Comparison of ENCODE assay signal across 8 mouse cellular contexts in genomic region chr3:153911882-153912440, GRCm38 (mm10). TPM values are rescaled to one million over a fixed set of nuclear protein-coding genes. Genes with fewer than 3 reads are reported as not detected.
A peak's percentile ranks its signal among the peaks of the same experiment; 100 is the strongest.
DNase-seq lines count a peak whose midpoint lies in the region; ATAC-seq and TF ChIP-seq lines count a peak whose summit lies in the region.

No protein-coding gene starts in this region.

- H3K4me2 ChIP-seq in hindbrain, embryonic 16.5 days (ENCODE audit: low read length) = peak overlapping the region; percentile 91
- peak overlapping the region; percentile 91 for H3K4me2 ChIP-seq in myocyte (ENCODE audit: low read depth)

- H3K79me2 ChIP-seq in myocyte (ENCODE audit: control insufficient read depth, insufficient read depth) = peaks cover 54% of the 10 kb centered on the region

- TF ChIP-seq POLR2A in bone marrow macrophage, adult 2 months (IDR thresholded peaks at IDR 0.05; ENCODE audit: borderline replicate concordance, low read depth, low read length) = no peak
- peak; percentile 12 for TF ChIP-seq POLR2A in myocyte (IDR thresholded peaks at IDR 0.05; ENCODE audit: insufficient read length, low read depth)

- H3K4me1 ChIP-seq in bone marrow macrophage, adult 2 months (ENCODE audit: control insufficient read depth, insufficient read depth, low read length) = peaks cover 29% of the 10 kb centered on the region
- H3K4me1 ChIP-seq in hindbrain, embryonic 16.5 days (ENCODE audit: control insufficient read depth, insufficient read depth, low read depth, low read length) = peaks cover 29% of the 10 kb centered on the region

- WGBS in hindbrain, embryonic 16.5 days = 4% methylated on average over 12 of the region's 12 CpGs

- H3K27me3 ChIP-seq in hindbrain, embryonic 16.5 days (replicated peaks; ENCODE audit: control insufficient read depth, insufficient read depth, low read length) = no peaks in the 10 kb centered on the region
- H3K27me3 ChIP-seq in myocyte (ENCODE audit: control insufficient read depth, insufficient read depth, insufficient read length) = no peaks in the 10 kb centered on the region

- peak overlapping the region; percentile 72 for H3K4me3 ChIP-seq in layer of hippocampus, adult 2 months
- peak overlapping the region; percentile 94 for H3K4me3 ChIP-seq in bone marrow macrophage, adult 2 months (ENCODE audit: insufficient read depth, low read length)
- peak overlapping the region; percentile 55 for H3K4me3 ChIP-seq in hindbrain, embryonic 16.5 days (ENCODE audit: low read length)
- peak overlapping the region; percentile 80 for H3K4me3 ChIP-seq in myocyte

- peaks cover 21% of the 10 kb centered on the region for H3K36me3 ChIP-seq in hindbrain, embryonic 16.5 days (ENCODE audit: control insufficient read depth, insufficient read depth, low read length)
- peaks cover 42% of the 10 kb centered on the region for H3K36me3 ChIP-seq in myocyte (ENCODE audit: control insufficient read depth, insufficient read depth)

- peak overlapping the region; percentile 99 for H3K27ac ChIP-seq in layer of hippocampus, adult 2 months
- H3K27ac ChIP-seq in bone marrow macrophage, adult 2 months (ENCODE audit: insufficient read depth, low read depth, low read length) = peak overlapping the region; percentile 83
- H3K27ac ChIP-seq in hindbrain, embryonic 16.5 days (ENCODE audit: low read depth, low read length) = peak overlapping the region; percentile 92; the same call in 1 of the 2 replicates

- H3K9me3 ChIP-seq in hindbrain, embryonic 16.5 days (ENCODE audit: control insufficient read depth, low read length) = no peaks in the 10 kb centered on the region

- no peak for DNase-seq in layer of hippocampus, adult 2 months (ENCODE audit: low spot score in 2 of 2)
- no peak for DNase-seq in layer of hippocampus, postnatal 25 days (ENCODE audit: extremely low spot score in 1 of 2, low spot score in 1 of 2)
- DNase-seq in natural killer cell, adult 2 months (ENCODE audit: low spot score in 2 of 2) = no peak

- no peak for TF ChIP-seq CTCF in layer of hippocampus, adult 2 months (conservative IDR thresholded peaks at IDR 0.05)
- TF ChIP-seq CTCF in bone marrow macrophage, adult 2 months (IDR thresholded peaks at IDR 0.05; ENCODE audit: low read depth, low read length) = no peak

- H3ac ChIP-seq in myocyte (ENCODE audit: control insufficient read depth, insufficient read length) = peak overlapping the region; percentile 93

- peak overlapping the region; percentile 74 for H3K9ac ChIP-seq in hindbrain, embryonic 16.5 days (ENCODE audit: low read depth, low read length)

- no peak for ATAC-seq in hindbrain, embryonic 16.5 days
- no peak for ATAC-seq in frontal cortex, adult (ENCODE audit: low TSS enrichment)
- ATAC-seq in megakaryocyte progenitor cell, adult 5-6 weeks (replicated peaks; ENCODE audit: poor library complexity) = no peak

TF ChIP-seq in myocyte, 11 proteins besides CTCF, POLR2A, EP300 and RAD21:
- TF ChIP-seq E2F4 (IDR thresholded peaks at IDR 0.05; ENCODE audit: insufficient read depth) = no peak
- no peak for TF ChIP-seq USF1 (IDR thresholded peaks at IDR 0.05; ENCODE audit: low read depth)
- no peak for TF ChIP-seq MYOG (IDR thresholded peaks at IDR 0.05; ENCODE audit: control insufficient read depth in 1 of 3, insufficient read depth in 1 of 3, insufficient read length in 2 of 3, low read depth in 2 of 3)
- no peak for TF ChIP-seq TCF3 (IDR thresholded peaks at IDR 0.05; ENCODE audit: insufficient read length, low read depth)
- TF ChIP-seq CEBPB (IDR thresholded peaks at IDR 0.05; ENCODE audit: insufficient read depth, poor library complexity, severe bottlenecking) = no peak
- TF ChIP-seq REST (IDR thresholded peaks at IDR 0.05; ENCODE audit: insufficient read depth, insufficient read length) = no peak
- no peak for TF ChIP-seq SRF (IDR thresholded peaks at IDR 0.05; ENCODE audit: control insufficient read depth, insufficient read length, low read depth)
- no peak for TF ChIP-seq MAX (IDR thresholded peaks at IDR 0.05; ENCODE audit: low read depth)
- TF ChIP-seq POLR2AphosphoS2 (IDR thresholded peaks at IDR 0.05; ENCODE audit: insufficient read length, low read depth) = no peak
- TF ChIP-seq TCF12 (IDR thresholded peaks at IDR 0.05; ENCODE audit: insufficient read depth, poor library complexity, severe bottlenecking) = no peak
- TF ChIP-seq MYOD1 (IDR thresholded peaks at IDR 0.05; ENCODE audit: control insufficient read depth in 1 of 3, insufficient read length in 2 of 3, low read depth in 2 of 3) = no peak

RNA-seq across cellular contexts. Expression of gene Rabggtb, which starts 0.8 kb away (rescaled TPM):
- total RNA-seq in layer of hippocampus, adult 2 months (2021) = 10 to 100 TPM; 68.7 to 72.6 TPM
- 10 to 100 TPM; 72.8 to 73.1 TPM for total RNA-seq in layer of hippocampus, postnatal 25 days (2021)
- polyA plus RNA-seq in bone marrow macrophage, adult 2 months (2012; ENCODE audit: insufficient read depth, insufficient read length, missing spikeins) = 46.5 and 53.2 TPM in 2 replicates
- polyA plus RNA-seq in hindbrain, embryonic 16.5 days (2015; fragmentation: Nextera tagmentation; extraction: Ambion mirVana) = 54.4 and 62.2 TPM in 2 replicates
- polyA plus RNA-seq in myocyte (2012; fragmentation: generic; extraction: Trizol) = 70.5 TPM
- 121 and 132 TPM in 2 replicates for total RNA-seq in megakaryocyte progenitor cell, adult 5-6 weeks (2015)
- 129 and 171 TPM in 2 replicates for total RNA-seq in megakaryocyte progenitor cell, adult 5-6 weeks (2017)

RNA-seq across cellular contexts. Expression of gene Msh4, which starts 6.0 kb away (rescaled TPM):
- total RNA-seq in layer of hippocampus, adult 2 months (2021) = under 1 TPM; 0.49 to 0.51 TPM
- under 1 TPM; 0.26 to 0.27 TPM for total RNA-seq in layer of hippocampus, postnatal 25 days (2021)
- not detected in 2 replicates for polyA plus RNA-seq in bone marrow macrophage, adult 2 months (2012; ENCODE audit: insufficient read depth, insufficient read length, missing spikeins)
- polyA plus RNA-seq in hindbrain, embryonic 16.5 days (2015; fragmentation: Nextera tagmentation; extraction: Ambion mirVana) = 0.07 and 0.08 TPM in 2 replicates
- polyA plus RNA-seq in myocyte (2012; fragmentation: generic; extraction: Trizol) = 0.02 TPM
- not detected in 2 replicates for total RNA-seq in megakaryocyte progenitor cell, adult 5-6 weeks (2015)
- 0.25 TPM in 1 of 2 replicates, not detected in the other for total RNA-seq in megakaryocyte progenitor cell, adult 5-6 weeks (2017)

RNA-seq across cellular contexts. Expression of gene Acadm, which starts 32.5 kb away (rescaled TPM):
- 10 to 100 TPM; 41.5 to 53.9 TPM for total RNA-seq in layer of hippocampus, adult 2 months (2021)
- 10 to 100 TPM; 40.7 to 48.4 TPM for total RNA-seq in layer of hippocampus, postnatal 25 days (2021)
- 78.7 and 90.3 TPM in 2 replicates for polyA plus RNA-seq in bone marrow macrophage, adult 2 months (2012; ENCODE audit: insufficient read depth, insufficient read length, missing spikeins)
- 69.1 and 70.4 TPM in 2 replicates for polyA plus RNA-seq in hindbrain, embryonic 16.5 days (2015; fragmentation: Nextera tagmentation; extraction: Ambion mirVana)
- polyA plus RNA-seq in myocyte (2012; fragmentation: generic; extraction: Trizol) = 36.8 TPM
- total RNA-seq in megakaryocyte progenitor cell, adult 5-6 weeks (2015) = 65.5 and 70.0 TPM in 2 replicates
- 216 TPM in 2 replicates for total RNA-seq in megakaryocyte progenitor cell, adult 5-6 weeks (2017)
